ENCODE assay signal across 9 mouse cellular contexts in the genomic region with DNA sequence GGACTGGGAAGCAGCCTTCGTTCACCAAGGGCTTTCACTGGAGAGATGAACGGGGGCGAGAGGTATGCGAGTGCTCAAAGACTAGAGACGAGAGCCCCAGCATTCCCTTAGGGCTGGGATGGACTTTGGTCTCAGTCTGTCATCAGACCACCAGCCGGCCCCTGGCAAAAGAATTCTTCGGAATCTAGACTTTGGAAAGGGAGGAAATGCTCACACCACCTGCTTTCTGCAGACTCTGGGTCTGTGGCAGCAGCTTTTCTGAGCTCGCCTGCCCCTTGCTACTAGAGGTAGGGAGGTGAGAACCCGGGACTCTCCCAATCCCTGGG. TPM values are rescaled to one million over a fixed set of nuclear protein-coding genes. Genes with fewer than 3 reads are reported as not detected.
A peak's percentile ranks its signal among the peaks of the same experiment; 100 is the strongest.
DNase-seq lines count a peak whose midpoint lies in the region; ATAC-seq and TF ChIP-seq lines count a peak whose summit lies in the region.
"Had no signal": no experiment of that assay in that cellular context is flagged by ENCODE, and none has a peak within 500 bp of the region (broad histone marks: within the 10 kb centered on the region; RNA-seq: fewer than 3 reads in every experiment).

No protein-coding gene starts in this region.

- no peak overlapping the region for H3K9ac ChIP-seq in liver, embryonic 11.5 days (ENCODE audit: low read depth, low read length)
- H3K9ac ChIP-seq in limb, embryonic 12.5 days (replicated peaks), result peak overlapping the region; percentile 40

- H3K9me3 ChIP-seq in liver, embryonic 11.5 days (ENCODE audit: control insufficient read depth, low read length), result no peaks in the 10 kb centered on the region
- H3K9me3 ChIP-seq in forebrain, embryonic 10.5 days, result no peaks in the 10 kb centered on the region
- no peaks in the 10 kb centered on the region for H3K9me3 ChIP-seq in limb, embryonic 12.5 days

- intact Hi-C loops in left cerebral cortex, postnatal 4 days (cut with DNase I), result loop anchor here (2.0 to 5.0 kb wide), 3 partner anchors 216 to 526 kb away; partner anchors contain the start of gene Npm3

- H3K27me3 ChIP-seq in liver, embryonic 11.5 days (replicated peaks; ENCODE audit: control insufficient read depth, insufficient read depth, low read length), result peaks cover 73% of the 10 kb centered on the region
- peaks cover 92% of the 10 kb centered on the region for H3K27me3 ChIP-seq in forebrain, embryonic 10.5 days (ENCODE audit: poor library complexity, severe bottlenecking)
- H3K27me3 ChIP-seq in limb, embryonic 12.5 days, result peaks cover 72% of the 10 kb centered on the region
- peaks cover 49% of the 10 kb centered on the region for H3K27me3 ChIP-seq in small intestine, adult 2 months (ENCODE audit: control insufficient read depth, insufficient read depth, low read length)

- WGBS in liver, embryonic 11.5 days, result 6% methylated on average over 9 of the region's 9 CpGs
- 0% methylated on average over 9 of the region's 9 CpGs for WGBS in forebrain, embryonic 10.5 days
- WGBS in limb, embryonic 12.5 days, result 3% methylated on average over 9 of the region's 9 CpGs
- WGBS in small intestine, adult 2 months, result 3% methylated on average over 9 of the region's 9 CpGs

- no peak for TF ChIP-seq POLR2A in small intestine, adult 2 months (IDR thresholded peaks at IDR 0.05; ENCODE audit: low read depth, low read length)

- H3K36me3 ChIP-seq in liver, embryonic 11.5 days (ENCODE audit: control insufficient read depth, insufficient read depth, low read length), result no peaks in the 10 kb centered on the region
- no peaks in the 10 kb centered on the region for H3K36me3 ChIP-seq in forebrain, embryonic 10.5 days (replicated peaks)
- no peaks in the 10 kb centered on the region for H3K36me3 ChIP-seq in limb, embryonic 12.5 days
- H3K36me3 ChIP-seq in small intestine, adult 2 months (ENCODE audit: control insufficient read depth, insufficient read depth, low read length), result no peaks in the 10 kb centered on the region

- H3K4me3 ChIP-seq in liver, embryonic 11.5 days (ENCODE audit: low read depth, low read length), result peak overlapping the region; percentile 43
- H3K4me3 ChIP-seq in forebrain, embryonic 10.5 days, result peak overlapping the region; percentile 46
- peak overlapping the region; percentile 34 for H3K4me3 ChIP-seq in limb, embryonic 12.5 days (replicated peaks)
- H3K4me3 ChIP-seq in small intestine, adult 2 months (ENCODE audit: low read depth, low read length), result peak overlapping the region; percentile 21

- H3K27ac ChIP-seq in liver, embryonic 11.5 days (ENCODE audit: low read depth, low read length), result no peak overlapping the region
- H3K27ac ChIP-seq in forebrain, embryonic 10.5 days, result no peak overlapping the region
- no peak overlapping the region for H3K27ac ChIP-seq in limb, embryonic 12.5 days
- H3K27ac ChIP-seq in small intestine, adult 2 months (ENCODE audit: insufficient read depth, low read depth, low read length), result no peak overlapping the region

- peak overlapping the region; percentile 54 for H3K4me2 ChIP-seq in liver, embryonic 11.5 days
- peak overlapping the region; percentile 63 for H3K4me2 ChIP-seq in limb, embryonic 12.5 days

- H3K4me1 ChIP-seq in liver, embryonic 11.5 days (replicated peaks; ENCODE audit: control insufficient read depth, insufficient read depth, low read length), result peaks cover 4% of the 10 kb centered on the region
- peaks cover 34% of the 10 kb centered on the region for H3K4me1 ChIP-seq in forebrain, embryonic 10.5 days
- H3K4me1 ChIP-seq in limb, embryonic 12.5 days (replicated peaks), result peaks cover 11% of the 10 kb centered on the region; the same call in 1 of the 2 replicates
- H3K4me1 ChIP-seq in small intestine, adult 2 months (ENCODE audit: control insufficient read depth, insufficient read depth, insufficient read length, low read length), result no peaks in the 10 kb centered on the region

- no peak for ATAC-seq in liver, embryonic 11.5 days (replicated peaks; ENCODE audit: low FRiP score)
- no peak for ATAC-seq in limb, embryonic 12.5 days (ENCODE audit: insufficient number of reproducible peaks, insufficient read depth, low FRiP score, low TSS enrichment, low read depth)

- DNase-seq in liver, embryonic 11.5 days (ENCODE audit: low spot score), result no peak
- no peak for DNase-seq in liver
- DNase-seq in forebrain, embryonic 10.5 days (ENCODE audit: extremely low spot score, low spot score), result no peak
- no peak for DNase-seq in spleen, postnatal 4 days (ENCODE audit: low spot score in 2 of 2)
- no peak for DNase-seq in left cerebral cortex, postnatal 4 days
- no peak for DNase-seq in embryo, embryonic 10.5 days (ENCODE audit: low spot score)

- TF ChIP-seq CTCF in small intestine, adult 2 months (IDR thresholded peaks at IDR 0.05; ENCODE audit: extremely low read depth, insufficient read length, insufficient replicate concordance, low read depth, low read length), result no peak

RNA-seq across cellular contexts. Expression of gene Lbx1, which starts 14.2 kb away (rescaled TPM):
- polyA plus RNA-seq in liver, embryonic 11.5 days (2014; fragmentation: Nextera tagmentation; extraction: Ambion mirVana), result 0.14 and 0.58 TPM in 2 replicates
- not detected in 2 replicates for polyA plus RNA-seq in forebrain, embryonic 10.5 days (2016; fragmentation: Nextera tagmentation; extraction: Ambion mirVana)
- polyA plus RNA-seq in limb, embryonic 12.5 days (2016; fragmentation: Nextera tagmentation; extraction: Ambion mirVana), result 2.8 and 3.1 TPM in 2 replicates
- polyA plus RNA-seq in small intestine, adult 2 months (2012; rRNA removed), result not detected in 2 replicates
- not detected for total RNA-seq in left cerebral cortex, postnatal 4 days (2021)
- polyA plus RNA-seq: cortical plate, adult 2 months had no signal
